Mouse (Mus musculus) limb, embryonic 13.5 days (tissue): ENCODE results near the gene Nelfcd. TPM values are rescaled to one million over a fixed set of nuclear protein-coding genes. Genes with fewer than 3 reads are reported as not detected.

Experiments used
- polyA plus RNA-seq: library from polyadenylated mRNA; unstranded; fragments of >200 nt; fragmentation: Nextera tagmentation; extraction: Ambion mirVana; gene quantifications from 2 replicates; pipeline ENCODE4 v1.2.1, GENCODE M21; 2015

Nelfcd gene
- polyA plus RNA-seq, 1 experiment from 2014 or later: 144 TPM

Other genes starting within 250 kb of the Nelfcd start
- 1,943 and 1,947 TPM in 2 replicates for gene Gnas, start 131.5 kb upstream of the Nelfcd start, polyA plus RNA-seq
- 21.5 and 25.3 TPM in 2 replicates for gene Gm20721, start 69.1 kb upstream of the Nelfcd start, polyA plus RNA-seq
- 166 and 177 TPM in 2 replicates for gene Ctsz, start 23.2 kb downstream of the Nelfcd start, polyA plus RNA-seq
- 2.2 and 3.1 TPM in 2 replicates for gene Tubb1, start 34.9 kb downstream of the Nelfcd start, polyA plus RNA-seq
- gene Atp5e, start 48.3 kb downstream of the Nelfcd start, polyA plus RNA-seq: 765 and 779 TPM in 2 replicates
- 108 and 110 TPM in 2 replicates for gene Prelid3b, start 57.3 kb downstream of the Nelfcd start, polyA plus RNA-seq
- gene Zfp831, start 227.7 kb downstream of the Nelfcd start, polyA plus RNA-seq: 0.03 TPM in 2 replicates